Mouse (Mus musculus): ENCODE measurements at regions not wholly inside any gene's neighbourhood (a gene's known extent, or its start where the extent isn't known, plus 50 kb on each side); places are given as distances from the start of the nearest gene placed in this dataset.

GRCm38 (mm10) chr13:47397726-47398350 lies 275.4 kb downstream of the Rnf144b start:
- DNase-seq (ENCODE audit: low spot score): no peak

- DNase-seq (ENCODE audit: low spot score): no peak
Observed at GRCm38 (mm10) chr13:47398976-47399375, 276.5 kb downstream of the Rnf144b start.

GRCm38 (mm10) chr13:47413261-47413660 lies 290.8 kb downstream of the Rnf144b start:
- no peak for DNase-seq (ENCODE audit: low spot score)

GRCm38 (mm10) chr13:47413940-47414339 lies 291.5 kb downstream of the Rnf144b start:
- DNase-seq (ENCODE audit: low spot score): no peak

- no peak for DNase-seq (ENCODE audit: low spot score)
Observed at GRCm38 (mm10) chr13:47429856-47430365, 307.5 kb downstream of the Rnf144b start.

- DNase-seq (ENCODE audit: low spot score): no peak
Observed at GRCm38 (mm10) chr13:47430409-47430808, 308.0 kb downstream of the Rnf144b start.

GRCm38 (mm10) chr13:47435631-47436030 lies 313.2 kb downstream of the Rnf144b start:
- peak; percentile 37 for DNase-seq (ENCODE audit: low spot score)

- no peak for DNase-seq (ENCODE audit: low spot score)
Observed at GRCm38 (mm10) chr13:47444876-47445275, 322.4 kb downstream of the Rnf144b start.

- no peak for DNase-seq (ENCODE audit: low spot score)
Observed at GRCm38 (mm10) chr13:47452186-47452760, 329.8 kb downstream of the Rnf144b start.

- DNase-seq (ENCODE audit: low spot score): no peak
Observed at GRCm38 (mm10) chr13:47462148-47462547, 339.7 kb downstream of the Rnf144b start.

- DNase-seq (ENCODE audit: low spot score): no peak
Observed at GRCm38 (mm10) chr13:47471543-47472213, 349.2 kb downstream of the Rnf144b start.

- no peak for DNase-seq (ENCODE audit: low spot score)
Observed at GRCm38 (mm10) chr13:47480159-47480558, 357.7 kb downstream of the Rnf144b start.

GRCm38 (mm10) chr13:47484819-47485218 lies 362.4 kb downstream of the Rnf144b start:
- DNase-seq (ENCODE audit: low spot score): no peak

- no peak for DNase-seq (ENCODE audit: low spot score)
Observed at GRCm38 (mm10) chr13:47486111-47486510, 363.7 kb downstream of the Rnf144b start.

- DNase-seq (ENCODE audit: low spot score): no peak
Observed at GRCm38 (mm10) chr13:47486658-47487057, 364.2 kb downstream of the Rnf144b start.

GRCm38 (mm10) chr13:47505380-47505955 lies 383.0 kb downstream of the Rnf144b start:
- no peak for DNase-seq (ENCODE audit: low spot score)

- DNase-seq (ENCODE audit: low spot score): no peak
Observed at GRCm38 (mm10) chr13:47532935-47533334, 410.5 kb downstream of the Rnf144b start.

GRCm38 (mm10) chr13:47537156-47537555 lies 414.7 kb downstream of the Rnf144b start:
- no peak for DNase-seq (ENCODE audit: low spot score)

- no peak for DNase-seq (ENCODE audit: low spot score)
Observed at GRCm38 (mm10) chr13:47549626-47550025, 427.2 kb downstream of the Rnf144b start.

GRCm38 (mm10) chr13:47552251-47552650 lies 429.8 kb downstream of the Rnf144b start:
- no peak for DNase-seq (ENCODE audit: low spot score)

GRCm38 (mm10) chr13:47554198-47554597 lies 431.7 kb downstream of the Rnf144b start:
- DNase-seq (ENCODE audit: low spot score): no peak

All from gastrocnemius, adult 18-20 months (tissue).